Mouse (Mus musculus): ENCODE measurements around the gene Gm20388. TPM values are rescaled to one million over a fixed set of nuclear protein-coding genes. Genes with fewer than 3 reads are reported as not detected.

Gm20388 gene
- polyA plus RNA-seq, 1 experiment from 2014 or later, result not detected

- H3K27ac ChIP-seq (replicated peaks), result no peak overlapping the region
- H3K4me1 ChIP-seq (replicated peaks; ENCODE audit: control insufficient read depth, insufficient read depth), result peaks cover 2% of the 10 kb centered on the region; the same call in 1 of the 2 replicates
- WGBS, result under 1% methylated on average over 10 of the region's 10 CpGs
- no peaks in the 10 kb centered on the region for H3K27me3 ChIP-seq (ENCODE audit: control insufficient read depth, insufficient read depth, low read length)
- peak; percentile 75 for ATAC-seq (ENCODE audit: low FRiP score, low TSS enrichment)
- peak; percentile 90 for DNase-seq (ENCODE audit: low spot score)
- H3K9me3 ChIP-seq (ENCODE audit: control insufficient read depth, low read length), result no peaks in the 10 kb centered on the region
- H3K9ac ChIP-seq (ENCODE audit: low read length), result no peak overlapping the region
- TF ChIP-seq CTCF (IDR thresholded peaks at IDR 0.05; ENCODE audit: low read depth), result peak; percentile 94
- no peak for TF ChIP-seq EP300 (optimal IDR thresholded peaks at IDR 0.05)
- H3K4me2 ChIP-seq (replicated peaks; ENCODE audit: low read depth), result peak overlapping the region; percentile 52
- no peaks in the 10 kb centered on the region for H3K36me3 ChIP-seq (ENCODE audit: control insufficient read depth, insufficient read depth, low read length)
- H3K4me3 ChIP-seq (ENCODE audit: low read depth, low read length), result peak overlapping the region; percentile 27
These were observed 268.4 kb downstream of the Gm20388 start for GRCm38 (mm10) chr8:120179027-120179431.

- no peak overlapping the region for H3K4me2 ChIP-seq (replicated peaks; ENCODE audit: low read depth)
- no peak overlapping the region for H3K9ac ChIP-seq (ENCODE audit: low read length)
- peaks cover 9% of the 10 kb centered on the region for H3K4me1 ChIP-seq (replicated peaks; ENCODE audit: control insufficient read depth, insufficient read depth)
- peak overlapping the region; percentile 30; the same call in 1 of the 2 replicates for H3K27ac ChIP-seq (replicated peaks)
- 52% methylated on average over 7 of the region's 7 CpGs for WGBS
- TF ChIP-seq CTCF (IDR thresholded peaks at IDR 0.05; ENCODE audit: low read depth) (no peak), EP300 (optimal IDR thresholded peaks at IDR 0.05) (no peak)
- no peaks in the 10 kb centered on the region for H3K36me3 ChIP-seq (ENCODE audit: control insufficient read depth, insufficient read depth, low read length)
- DNase-seq (ENCODE audit: low spot score), result no peak
- H3K27me3 ChIP-seq (ENCODE audit: control insufficient read depth, insufficient read depth, low read length), result no peaks in the 10 kb centered on the region
- ATAC-seq (ENCODE audit: low FRiP score, low TSS enrichment), result no peak
- no peaks in the 10 kb centered on the region for H3K9me3 ChIP-seq (ENCODE audit: control insufficient read depth, low read length)
- H3K4me3 ChIP-seq (ENCODE audit: low read depth, low read length), result no peak overlapping the region
These were observed 269.9 kb downstream of the Gm20388 start for GRCm38 (mm10) chr8:120180445-120180970.

GRCm38 (mm10) chr8:120181274-120181673 is 270.6 kb downstream of the Gm20388 start:
- Histone ChIP-seq H3K27me3 (ENCODE audit: control insufficient read depth, insufficient read depth, low read length) (no peaks in the 10 kb centered on the region), H3K9me3 (ENCODE audit: control insufficient read depth, low read length) (no peaks in the 10 kb centered on the region), H3K9ac (ENCODE audit: low read length) (no peak overlapping the region), H3K27ac (replicated peaks) (no peak overlapping the region), H3K4me1 (replicated peaks; ENCODE audit: control insufficient read depth, insufficient read depth) (peaks cover 15% of the 10 kb centered on the region), H3K4me3 (ENCODE audit: low read depth, low read length) (no peak overlapping the region), H3K36me3 (ENCODE audit: control insufficient read depth, insufficient read depth, low read length) (no peaks in the 10 kb centered on the region), H3K4me2 (replicated peaks; ENCODE audit: low read depth) (no peak overlapping the region)
- TF ChIP-seq CTCF (IDR thresholded peaks at IDR 0.05; ENCODE audit: low read depth) (no peak), EP300 (optimal IDR thresholded peaks at IDR 0.05) (no peak)
- DNase-seq (ENCODE audit: low spot score), result no peak
- ATAC-seq (ENCODE audit: low FRiP score, low TSS enrichment), result no peak
- WGBS, result 74% methylated on average over 5 of the region's 5 CpGs

GRCm38 (mm10) chr8:120181861-120182414 is 271.3 kb downstream of the Gm20388 start:
- H3K27ac ChIP-seq (replicated peaks), result no peak overlapping the region
- H3K9ac ChIP-seq (ENCODE audit: low read length), result no peak overlapping the region
- TF ChIP-seq EP300 (optimal IDR thresholded peaks at IDR 0.05) (no peak), CTCF (IDR thresholded peaks at IDR 0.05; ENCODE audit: low read depth) (no peak)
- ATAC-seq (ENCODE audit: low FRiP score, low TSS enrichment) (no peak), DNase-seq (ENCODE audit: low spot score) (no peak)
- WGBS, result 79% methylated on average over 4 of the region's 4 CpGs
- H3K4me1 ChIP-seq (replicated peaks; ENCODE audit: control insufficient read depth, insufficient read depth), result peaks cover 14% of the 10 kb centered on the region
- H3K36me3 ChIP-seq (ENCODE audit: control insufficient read depth, insufficient read depth, low read length), result no peaks in the 10 kb centered on the region
- no peaks in the 10 kb centered on the region for H3K9me3 ChIP-seq (ENCODE audit: control insufficient read depth, low read length)
- H3K27me3 ChIP-seq (ENCODE audit: control insufficient read depth, insufficient read depth, low read length), result no peaks in the 10 kb centered on the region
- no peak overlapping the region for H3K4me3 ChIP-seq (ENCODE audit: low read depth, low read length)
- no peak overlapping the region for H3K4me2 ChIP-seq (replicated peaks; ENCODE audit: low read depth)

- TF ChIP-seq EP300 (optimal IDR thresholded peaks at IDR 0.05) (no peak), CTCF (IDR thresholded peaks at IDR 0.05; ENCODE audit: low read depth) (no peak)
- Histone ChIP-seq H3K27ac (replicated peaks) (no peak overlapping the region), H3K9ac (ENCODE audit: low read length) (no peak overlapping the region), H3K36me3 (ENCODE audit: control insufficient read depth, insufficient read depth, low read length) (no peaks in the 10 kb centered on the region), H3K9me3 (ENCODE audit: control insufficient read depth, low read length) (no peaks in the 10 kb centered on the region), H3K4me2 (replicated peaks; ENCODE audit: low read depth) (no peak overlapping the region), H3K4me3 (ENCODE audit: low read depth, low read length) (no peak overlapping the region), H3K27me3 (ENCODE audit: control insufficient read depth, insufficient read depth, low read length) (no peaks in the 10 kb centered on the region), H3K4me1 (replicated peaks; ENCODE audit: control insufficient read depth, insufficient read depth) (peaks cover 13% of the 10 kb centered on the region)
- 24% methylated on average over 9 of the region's 9 CpGs for WGBS
- ATAC-seq (ENCODE audit: low FRiP score, low TSS enrichment), result peak; percentile 50
- peak; percentile 60 for DNase-seq (ENCODE audit: low spot score)
These were observed 273.7 kb downstream of the Gm20388 start for GRCm38 (mm10) chr8:120184366-120184765.
